In the genomic region with DNA sequence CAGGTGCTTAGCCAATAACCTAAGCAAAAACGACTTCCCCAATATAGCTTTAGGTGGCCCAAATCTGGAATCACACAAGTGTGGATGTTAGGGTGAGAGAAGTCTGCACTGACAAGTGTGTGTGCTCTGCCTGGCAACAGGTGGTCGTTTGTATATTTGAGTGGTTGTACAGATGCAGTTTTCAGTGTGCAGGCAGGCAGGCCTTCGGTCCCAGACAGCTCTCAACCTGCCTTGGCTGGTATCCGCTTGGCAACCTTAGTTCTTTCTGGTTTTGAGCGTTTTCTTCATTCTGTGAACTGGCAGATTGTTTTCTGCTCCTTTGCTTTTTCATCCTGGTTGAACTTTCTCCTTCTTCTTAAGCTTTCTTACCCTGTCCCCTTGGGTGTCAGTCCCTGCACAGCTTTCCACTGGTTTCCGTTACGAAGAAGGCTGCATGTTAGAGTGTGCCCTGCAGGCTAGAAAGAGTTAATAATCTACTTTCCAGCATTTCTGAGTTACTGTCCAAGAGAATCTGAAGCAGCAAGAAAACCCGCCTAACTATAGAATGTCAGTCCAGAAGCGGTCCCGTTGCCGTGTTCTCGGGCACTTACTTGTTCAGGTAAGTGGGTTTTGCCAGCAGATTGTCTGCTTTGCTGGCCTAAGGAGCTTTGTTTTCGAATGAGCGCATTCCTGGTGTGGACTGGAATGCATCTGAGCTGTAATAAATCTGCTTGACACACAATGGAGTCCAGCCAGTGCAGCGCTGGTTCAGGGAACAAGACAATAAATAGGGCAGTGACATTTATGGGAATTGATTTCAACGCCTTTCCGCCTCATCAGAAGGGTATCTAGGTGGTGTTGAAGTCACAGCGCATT, we compare ENCODE assay signal across 9 mouse cellular contexts.
A peak's percentile ranks its signal among the peaks of the same experiment; 100 is the strongest.
DNase-seq lines count a peak whose midpoint lies in the region; ATAC-seq lines count a peak whose summit lies in the region.
"Had no signal": no experiment of that assay in that cellular context is flagged by ENCODE, and none has a peak within 500 bp of the region (broad histone marks: within the 10 kb centered on the region; RNA-seq: fewer than 3 reads in every experiment).

No protein-coding gene starts in this region.

- DNase-seq in adrenal gland, adult 18-20 months (ENCODE audit: low spot score in 2 of 2): peak; percentile 19 to 27
- DNase-seq in heart, postnatal 10 days: peak; percentile 50 to 60
- DNase-seq in kidney, postnatal 4 days: peak; percentile 78 to 84
- DNase-seq in neural tube, embryonic 10.5 days (ENCODE audit: extremely low spot score, low spot score): peak; percentile 56
- DNase-seq in testis, postnatal 14 days (ENCODE audit: low spot score): no peak

- H3K4me1 ChIP-seq in embryonic facial prominence, embryonic 13.5 days: peaks cover 14% of the 10 kb centered on the region
- H3K4me1 ChIP-seq: megakaryocyte, embryonic 14.5 days had no signal

- peak overlapping the region; percentile 27; the same call in 1 of the 2 replicates for H3K9ac ChIP-seq in embryonic facial prominence, embryonic 13.5 days

- no peak overlapping the region for H3K4me3 ChIP-seq in embryonic facial prominence, embryonic 13.5 days
- H3K4me3 ChIP-seq: megakaryocyte, embryonic 14.5 days had no signal

- 55% methylated on average over 18 of the region's 18 CpGs for WGBS in embryonic facial prominence, embryonic 13.5 days

- no peak overlapping the region for H3K27ac ChIP-seq in embryonic facial prominence, embryonic 13.5 days

- H3K4me2 ChIP-seq in embryonic facial prominence, embryonic 13.5 days: peak overlapping the region; percentile 30; the same call in 1 of the 2 replicates

- intact Hi-C loops in heart, postnatal 10 days (cut with DNase I): no loop called here

- H3K27me3 ChIP-seq in embryonic facial prominence, embryonic 13.5 days: no peaks in the 10 kb centered on the region

- H3K9me3 ChIP-seq in embryonic facial prominence, embryonic 13.5 days: no peaks in the 10 kb centered on the region

- no peak for ATAC-seq in embryonic facial prominence, embryonic 13.5 days (ENCODE audit: insufficient number of reproducible peaks, insufficient read depth, low FRiP score, low TSS enrichment, low read depth)
- no peak for ATAC-seq in megakaryocyte, adult 5-6 weeks (ENCODE audit: poor library complexity, severe bottlenecking)
- no peak for ATAC-seq in monocyte, adult 5-6 weeks (replicated peaks; ENCODE audit: insufficient number of reproducible peaks, low FRiP score, low TSS enrichment, poor library complexity, severe bottlenecking)

- H3K36me3 ChIP-seq in embryonic facial prominence, embryonic 13.5 days: no peaks in the 10 kb centered on the region
